Mouse (Mus musculus) megakaryocyte, embryonic 14.5 days (primary cell): Measurements from ENCODE around the gene Slc22a5.

Experiments used
- FLI1 ChIP-seq: IDR thresholded peaks from 2 replicates; pipeline ENCODE4 v1.6.1; 2012; ENCODE audit warnings: low read length, inconsistent platforms, mixed read lengths
- GATA1 ChIP-seq: IDR thresholded peaks from 3 replicates; pipeline ENCODE4 v1.6.1; 2012; ENCODE audit warnings: mixed read lengths, low read length, inconsistent platforms, borderline replicate concordance

- no peak for TF ChIP-seq FLI1
- TF ChIP-seq GATA1: no peak
Observed at GRCm38 (mm10) chr11:53843106-53843505, 48.4 kb downstream of the Slc22a5 start.
